Mouse (Mus musculus) neural tube, embryonic 10.5 days (tissue): ENCODE measurements around the gene Myom3.

Source experiments
- DNase-seq: peaks from one replicate; pipeline ENCODE4 v3.0.0-alpha.2; 2017; ENCODE audit warnings: low spot score; ENCODE audit errors: extremely low spot score

The Myom3 gene

GRCm38 (mm10) chr4:135761048-135761447 lies 1.5 kb downstream of the Myom3 start:
- no peak for DNase-seq

- no peak for DNase-seq
Measured at GRCm38 (mm10) chr4:135761569-135761968, 2.1 kb downstream of the Myom3 start.

DNA sequence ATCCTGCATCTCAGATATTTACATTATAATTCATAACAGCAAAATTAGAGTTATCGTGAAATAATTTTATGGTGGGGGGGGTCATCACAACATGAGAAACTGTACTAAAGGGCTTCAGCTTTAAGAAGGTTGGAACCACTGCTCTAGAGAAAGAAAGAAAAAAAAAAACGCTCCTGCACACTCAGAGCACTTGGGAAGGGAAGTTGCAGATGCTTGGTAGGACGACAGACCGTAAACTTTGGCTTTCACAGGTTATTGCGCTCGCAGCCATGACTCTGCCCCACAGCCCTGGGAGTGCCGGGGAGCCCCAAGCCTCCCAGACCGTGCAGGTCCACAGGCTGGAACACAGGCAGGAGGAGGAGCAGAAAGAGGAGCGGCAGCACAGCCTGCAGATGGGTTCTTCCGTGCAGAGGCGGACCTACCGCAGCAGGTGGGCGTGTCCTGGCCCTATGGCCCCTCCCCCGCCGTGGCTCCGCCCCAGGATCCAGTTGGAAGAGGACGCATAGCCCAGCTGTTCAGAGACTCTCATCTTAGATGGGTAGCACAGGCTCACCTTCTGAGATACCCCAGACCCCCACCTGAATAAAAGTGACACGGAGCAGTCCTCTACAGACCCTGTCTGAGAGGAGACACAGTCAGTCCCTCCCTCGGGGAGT lies 2.9 kb downstream of the Myom3 start:
- peak; percentile 73 for DNase-seq

DNA sequence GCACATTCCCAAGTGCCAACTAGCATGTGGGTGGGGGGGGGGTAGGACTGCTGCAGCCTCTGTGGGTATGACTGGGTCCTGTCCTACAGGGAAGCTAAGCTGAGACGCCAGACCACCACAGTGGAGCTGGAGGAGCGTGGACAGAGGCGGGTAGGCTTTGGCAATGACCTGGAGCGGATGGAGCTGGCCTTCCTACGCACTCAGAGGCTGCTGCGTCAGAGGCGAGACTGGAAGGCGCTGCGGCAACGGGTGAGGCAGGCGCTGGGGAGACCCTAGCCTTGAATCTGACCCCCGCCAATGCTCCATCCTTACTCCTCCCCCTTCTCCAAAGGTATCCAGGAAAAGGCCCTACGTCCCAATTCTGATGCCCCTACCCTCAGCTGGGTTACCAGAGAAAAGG lies 5.2 kb downstream of the Myom3 start:
- DNase-seq: no peak

- no peak for DNase-seq
Measured at GRCm38 (mm10) chr4:135765707-135766106, 6.2 kb downstream of the Myom3 start.

DNA sequence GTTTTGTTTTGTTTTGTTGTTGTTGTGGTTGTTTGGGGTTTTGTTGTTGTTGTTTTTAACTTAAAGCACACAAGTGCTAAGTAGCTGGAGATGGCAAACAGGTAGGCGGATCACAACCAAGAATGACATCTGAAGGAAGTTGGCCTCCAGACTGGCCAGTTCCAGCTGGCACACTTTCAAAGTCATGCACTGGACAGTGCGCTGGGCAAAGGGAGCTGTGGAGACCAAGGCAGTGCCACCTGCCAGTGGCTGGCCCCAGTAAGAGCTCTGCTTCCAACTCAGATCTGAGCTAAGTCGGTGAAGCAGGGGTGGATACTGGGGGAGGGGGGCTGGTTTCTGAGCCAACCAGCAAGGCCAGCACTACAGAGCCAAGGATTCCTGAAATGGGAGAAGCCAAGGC lies 7.5 kb downstream of the Myom3 start:
- no peak for DNase-seq

DNA sequence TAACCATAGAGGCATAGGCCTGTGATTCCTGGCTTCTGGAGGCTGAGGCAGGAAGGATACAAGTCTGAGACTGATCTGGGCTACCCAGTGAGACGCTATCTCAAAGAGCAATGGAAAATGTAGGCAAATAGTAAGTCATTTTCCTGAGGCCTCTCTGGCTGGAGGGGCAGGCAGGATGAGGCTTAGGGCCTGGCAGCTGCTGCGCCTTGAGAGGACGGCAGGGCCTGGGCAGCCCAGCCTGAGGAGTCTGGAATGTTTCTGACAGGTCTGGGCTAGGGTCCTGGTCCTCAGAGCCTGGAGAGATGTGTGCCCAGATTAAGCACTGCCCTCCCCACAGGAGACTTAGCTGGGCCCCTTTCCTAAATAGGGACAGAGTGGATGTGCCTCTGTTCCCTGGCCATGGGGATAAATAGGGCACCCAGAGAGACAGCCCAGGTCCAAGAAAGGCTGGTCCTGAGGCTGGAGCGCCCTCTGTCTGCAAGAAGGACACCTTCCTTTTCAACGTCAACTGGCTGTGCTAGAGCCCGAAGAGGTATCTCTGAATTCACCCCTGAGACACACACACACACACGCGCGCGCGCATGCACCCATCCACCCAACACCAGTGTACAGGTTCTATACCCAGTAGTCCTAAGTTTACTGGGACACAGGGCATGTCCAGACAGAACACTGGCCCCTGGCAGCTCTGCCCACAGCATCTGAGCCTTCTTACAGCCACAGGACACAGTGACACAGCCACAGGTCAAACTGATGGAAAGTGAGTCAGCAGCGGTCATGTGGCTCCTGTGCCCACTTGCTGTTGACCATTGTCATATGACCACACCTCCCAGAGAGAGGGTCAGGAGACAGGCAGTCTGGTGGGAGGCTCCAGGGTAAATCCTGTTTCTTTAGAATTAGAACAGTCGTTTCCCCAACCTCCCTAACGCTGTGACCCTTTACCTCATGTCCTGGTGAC lies 9.3 kb downstream of the Myom3 start:
- DNase-seq: no peak

GRCm38 (mm10) chr4:135770611-135771305 lies 11.2 kb downstream of the Myom3 start:
- DNase-seq: no peak

- no peak for DNase-seq
Measured at GRCm38 (mm10) chr4:135771592-135771991, 12.1 kb downstream of the Myom3 start.

DNA sequence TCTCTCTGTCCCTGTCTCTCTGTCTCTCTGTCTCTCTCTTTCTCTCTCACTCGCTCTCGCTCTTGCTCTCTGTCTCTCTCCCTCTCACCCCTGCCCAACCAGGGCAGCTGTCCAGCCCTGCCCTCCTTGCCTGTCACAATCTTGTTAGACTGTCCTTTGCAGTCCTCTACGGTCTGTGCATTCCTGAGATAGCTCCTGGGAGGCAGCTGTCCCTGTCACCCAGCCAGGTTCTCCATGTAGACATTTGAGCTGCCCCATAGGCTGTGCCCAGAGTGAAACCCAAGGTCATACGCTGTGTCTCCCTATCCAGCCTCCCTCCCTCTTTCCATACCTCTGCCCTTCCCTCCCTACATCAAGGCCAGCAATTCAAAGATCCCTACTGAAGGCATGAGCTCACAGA lies 13.2 kb downstream of the Myom3 start:
- no peak for DNase-seq

- peak; percentile 19 for DNase-seq
Measured at GRCm38 (mm10) chr4:135774496-135774895, 15.0 kb downstream of the Myom3 start.

DNA sequence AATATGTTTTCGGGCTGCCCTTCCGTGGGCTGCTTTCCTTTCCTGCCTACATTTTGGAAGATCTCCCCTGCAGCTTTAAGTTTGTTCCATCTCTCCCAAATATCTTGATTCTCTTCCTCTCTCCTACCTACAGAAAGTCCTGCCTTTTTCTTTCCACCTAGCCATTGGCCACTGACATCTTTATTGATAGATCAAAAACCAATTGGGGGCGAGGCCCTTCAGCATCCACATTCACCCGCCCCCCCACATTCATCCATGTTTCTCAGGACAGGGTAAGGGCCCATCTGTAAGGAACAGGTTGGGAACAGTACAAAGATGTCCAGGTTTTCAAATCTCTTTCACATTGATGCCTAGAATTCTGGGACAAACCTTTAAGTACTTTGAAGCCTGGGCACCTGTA lies 17.3 kb downstream of the Myom3 start:
- no peak for DNase-seq

GRCm38 (mm10) chr4:135779661-135780060 lies 20.1 kb downstream of the Myom3 start:
- no peak for DNase-seq

GRCm38 (mm10) chr4:135780255-135780654 lies 20.7 kb downstream of the Myom3 start:
- no peak for DNase-seq

DNA sequence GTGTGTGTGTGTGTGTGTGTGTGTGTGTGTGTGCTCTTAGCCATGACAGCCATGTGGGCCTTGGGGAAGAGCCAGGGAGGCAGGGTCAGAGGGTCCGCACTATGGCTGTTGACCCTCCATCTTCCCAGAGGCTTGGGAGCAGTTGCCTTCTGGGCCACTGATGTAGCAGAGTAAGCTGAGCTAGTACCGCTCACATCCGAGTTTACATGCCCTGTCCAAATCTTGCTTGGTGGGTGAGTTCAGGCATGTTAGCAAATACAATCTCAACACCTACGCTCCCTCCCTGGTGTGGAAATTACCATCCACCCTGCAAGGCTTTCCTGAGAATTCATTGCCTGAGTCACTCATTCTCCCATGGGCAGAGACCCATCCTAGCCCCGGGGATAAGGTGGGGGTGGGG lies 21.8 kb downstream of the Myom3 start:
- no peak for DNase-seq

- no peak for DNase-seq
Measured at GRCm38 (mm10) chr4:135786581-135786980, 27.1 kb downstream of the Myom3 start.

GRCm38 (mm10) chr4:135787271-135787670 lies 27.8 kb downstream of the Myom3 start:
- no peak for DNase-seq

DNA sequence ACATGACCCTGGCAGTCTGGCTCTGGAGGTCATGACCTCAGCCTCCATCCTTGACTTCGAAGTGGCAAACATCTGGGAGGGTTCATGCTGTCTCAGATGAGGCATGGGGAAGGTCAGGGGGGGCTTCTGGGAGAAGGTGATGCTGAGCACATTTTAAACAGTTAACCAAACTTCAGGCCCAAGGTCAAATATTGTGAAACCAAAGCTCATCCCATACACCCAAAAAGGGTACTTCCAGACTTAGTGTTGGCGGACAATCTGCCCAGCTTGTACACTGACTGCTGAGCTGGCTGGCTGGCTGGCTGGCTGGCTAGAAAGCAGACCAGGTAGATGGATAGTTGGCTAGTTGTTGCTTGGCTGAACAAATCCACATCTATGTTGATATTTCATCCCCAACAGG lies 29.6 kb downstream of the Myom3 start:
- DNase-seq: no peak

DNA sequence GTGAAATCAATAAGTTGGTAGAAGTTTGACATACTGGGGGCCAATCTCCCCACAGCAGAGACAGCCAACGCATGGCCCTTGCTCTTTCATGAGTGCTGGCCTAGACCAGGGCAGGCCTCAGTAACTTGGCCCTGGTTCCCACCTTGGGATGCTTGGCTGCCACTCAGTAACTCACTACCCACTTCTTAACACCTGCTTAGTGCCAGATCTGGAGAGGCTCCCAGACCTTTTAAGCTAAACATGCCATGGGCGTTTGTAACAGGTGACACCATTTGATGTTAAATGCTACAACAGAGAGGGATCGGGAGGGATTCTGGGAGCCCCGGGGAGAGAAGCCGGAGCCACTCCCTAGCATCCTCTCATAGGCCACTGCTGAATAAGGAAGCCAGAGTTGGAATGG lies 33.3 kb downstream of the Myom3 start:
- no peak for DNase-seq

DNA sequence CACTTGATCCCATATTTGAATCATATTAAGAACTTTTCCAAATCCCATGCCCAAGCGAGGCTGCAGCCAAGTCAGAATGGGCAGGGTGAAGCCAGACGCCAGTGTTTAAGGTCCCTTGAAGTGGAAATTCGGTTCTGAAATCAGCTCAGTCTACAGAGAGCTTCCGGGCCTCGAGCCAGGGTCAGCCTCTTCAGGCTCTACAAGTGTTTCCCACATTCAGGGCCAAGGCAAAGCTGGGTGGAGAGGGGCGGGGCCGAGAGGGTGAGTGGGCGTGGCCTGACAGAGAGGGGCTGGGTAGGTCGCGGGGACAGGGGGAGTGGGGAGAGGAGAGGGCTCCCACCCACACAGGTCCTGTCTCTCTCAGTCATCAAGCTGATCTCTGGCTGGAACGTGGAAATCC lies 38.4 kb downstream of the Myom3 start:
- DNase-seq: no peak

GRCm38 (mm10) chr4:135801543-135801942 lies 42.0 kb downstream of the Myom3 start:
- DNase-seq: peak; percentile 90

DNA sequence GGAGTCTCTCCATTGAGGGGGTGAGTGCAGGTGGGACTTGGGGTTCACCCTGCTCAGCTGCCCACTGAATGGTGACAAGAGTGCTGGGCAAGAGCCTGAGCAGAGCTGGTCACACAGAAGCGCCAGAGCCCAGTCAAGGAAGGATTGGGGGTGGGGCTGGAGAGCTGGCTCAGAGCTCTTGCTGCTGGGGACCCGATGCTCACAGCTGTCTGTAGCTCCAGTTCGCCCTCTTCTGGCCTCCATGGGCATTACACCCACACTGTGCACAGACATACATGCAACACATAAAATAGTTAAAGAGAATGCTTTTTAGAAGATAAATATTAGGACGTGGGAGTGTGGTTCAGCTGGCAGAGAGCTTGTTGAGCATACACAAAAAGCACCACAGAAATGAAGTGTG lies 43.8 kb downstream of the Myom3 start:
- DNase-seq: peak; percentile 25
